Mouse (Mus musculus) bone marrow macrophage, adult 2 months (primary cell): Measurements from ENCODE around the gene Aamp. TPM values are rescaled to one million over a fixed set of nuclear protein-coding genes. Genes with fewer than 3 reads are reported as not detected.
"Not testable (repeated sequence)": the region's sequence is repeated elsewhere in the genome, so short reads cannot be mapped to it uniquely, and the experiment has no call there.

Source experiments
- H3K27ac ChIP-seq: 2 replicates; pipeline ENCODE4 v1.5.1; 2012; ENCODE audit warnings: low read depth, low read length; ENCODE audit not compliant: insufficient read depth
- H3K4me1 ChIP-seq: 2 replicates; pipeline ENCODE4 v1.6.1; 2012; ENCODE audit warnings: low read length; ENCODE audit not compliant: control insufficient read depth, insufficient read depth
- H3K4me3 ChIP-seq: 2 replicates; pipeline ENCODE4 v1.5.1; 2012; ENCODE audit warnings: mild to moderate bottlenecking, low read length, moderate library complexity; ENCODE audit not compliant: insufficient read depth
- CTCF ChIP-seq: IDR thresholded peaks from 2 replicates; pipeline ENCODE4 v1.5.1; 2012; ENCODE audit warnings: low read depth, mild to moderate bottlenecking, low read length, moderate library complexity
- POLR2A ChIP-seq: IDR thresholded peaks from 2 replicates; pipeline ENCODE4 v1.6.1; 2012; ENCODE audit warnings: mild to moderate bottlenecking, low read depth, low read length, borderline replicate concordance
- polyA plus RNA-seq: library from polyadenylated mRNA; stranded (reverse); fragments of >200 nt; gene quantifications from 2 replicates; pipeline ENCODE4 v1.2.4, GENCODE M21; 2012; ENCODE audit not compliant: missing spikeins, insufficient read depth, insufficient read length

The Aamp gene
- polyA plus RNA-seq, 1 experiment, result 104 TPM

DNA sequence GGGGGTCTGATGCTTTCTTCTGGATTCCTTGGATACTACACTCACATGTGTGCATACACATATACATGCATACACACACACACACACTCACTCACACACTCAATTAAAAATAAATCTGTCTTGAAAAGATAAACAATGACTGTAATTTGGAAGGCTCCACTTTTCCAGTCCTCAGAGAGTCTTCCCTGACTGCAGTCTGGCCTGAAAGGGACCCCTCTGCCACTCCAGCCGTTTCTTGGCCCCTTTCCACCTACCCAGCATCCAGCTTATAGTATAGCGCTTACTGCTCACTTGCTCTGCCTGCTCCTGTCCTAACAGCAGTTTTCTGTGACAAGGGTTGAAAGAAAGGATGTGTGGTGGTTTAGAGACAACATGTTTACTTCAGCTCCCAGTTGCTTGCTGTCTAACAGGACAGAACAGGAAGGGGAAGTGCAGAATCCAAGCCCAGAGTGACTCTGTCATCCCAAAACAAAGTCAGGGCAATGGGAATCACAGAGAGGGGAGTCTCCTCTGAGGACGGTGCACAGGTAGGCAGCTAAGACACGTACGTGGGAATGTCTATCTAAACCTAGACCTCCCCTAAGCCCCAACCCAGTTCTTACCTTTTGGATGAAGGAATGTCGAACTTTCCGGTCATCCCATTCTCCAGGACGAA, 8.9 kb upstream of the Aamp start:
- peak overlapping the region; percentile 21; the same call in 1 of the 2 replicates for H3K27ac ChIP-seq
- H3K4me1 ChIP-seq, result peaks cover 57% of the 10 kb centered on the region
- H3K4me3 ChIP-seq, result no peak overlapping the region

DNA sequence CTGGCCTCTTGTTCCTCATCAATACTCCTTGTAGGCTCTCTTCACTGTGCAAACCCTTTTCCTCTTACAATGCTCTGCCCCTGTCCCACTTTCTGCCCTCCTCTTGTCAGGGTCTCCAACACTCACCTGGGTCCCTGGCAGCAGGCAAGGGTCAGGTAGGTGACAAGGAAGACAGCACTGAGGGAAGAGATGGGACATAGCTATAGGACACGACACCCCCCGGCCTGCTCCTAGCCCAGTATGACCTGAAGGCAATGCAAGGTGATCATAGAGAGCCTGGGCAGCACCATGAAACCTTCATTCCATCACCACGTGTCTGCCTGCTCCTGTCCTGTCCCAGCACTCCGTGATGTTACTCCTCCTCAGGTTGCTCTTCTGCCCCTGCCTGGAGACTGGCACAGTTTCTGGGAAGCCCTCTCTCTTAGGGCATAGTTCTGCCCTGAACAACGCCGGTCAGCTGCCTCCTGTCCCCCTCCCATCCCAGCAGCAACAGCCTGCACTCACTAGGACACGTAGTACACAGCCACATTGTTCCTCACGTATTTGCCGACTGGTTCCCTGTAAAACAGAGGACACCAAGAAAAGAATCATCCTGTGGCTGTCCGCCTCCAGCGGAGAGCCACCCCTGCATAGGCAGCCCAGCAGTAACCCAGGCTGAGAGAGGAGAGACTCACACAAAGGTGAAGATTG, 7.9 kb upstream of the Aamp start:
- TF ChIP-seq CTCF, result no peak
- no peak overlapping the region for H3K4me3 ChIP-seq
- H3K4me1 ChIP-seq, result peaks cover 47% of the 10 kb centered on the region
- no peak overlapping the region for H3K27ac ChIP-seq

More for the DNA sequence above, 8.9 kb upstream of the Aamp start:
- TF ChIP-seq POLR2A (no peak), CTCF (no peak)

DNA sequence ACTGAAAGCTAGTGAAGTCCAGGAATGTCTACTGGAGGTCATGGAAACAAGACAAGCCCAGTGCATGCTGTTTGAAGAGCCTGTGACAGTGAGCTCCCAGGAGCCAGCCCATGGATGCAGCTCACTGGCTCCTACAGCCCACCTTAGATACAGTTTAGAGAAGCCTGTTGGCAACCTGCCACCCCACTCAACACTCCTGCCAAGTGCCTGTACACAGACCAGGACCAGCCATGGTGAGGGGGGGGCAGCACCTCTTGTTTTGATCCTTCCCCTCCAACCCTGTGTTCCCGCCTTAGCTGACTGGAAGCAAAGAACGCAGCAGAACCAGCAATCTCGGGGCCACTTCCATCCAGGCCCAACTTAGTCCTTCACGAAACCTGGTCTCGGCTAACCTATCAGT, 5.6 kb upstream of the Aamp start:
- H3K4me3 ChIP-seq, result no peak overlapping the region
- TF ChIP-seq CTCF (no peak), POLR2A (no peak)
- peak overlapping the region; percentile 41 for H3K27ac ChIP-seq
- H3K4me1 ChIP-seq, result peaks cover 28% of the 10 kb centered on the region

DNA sequence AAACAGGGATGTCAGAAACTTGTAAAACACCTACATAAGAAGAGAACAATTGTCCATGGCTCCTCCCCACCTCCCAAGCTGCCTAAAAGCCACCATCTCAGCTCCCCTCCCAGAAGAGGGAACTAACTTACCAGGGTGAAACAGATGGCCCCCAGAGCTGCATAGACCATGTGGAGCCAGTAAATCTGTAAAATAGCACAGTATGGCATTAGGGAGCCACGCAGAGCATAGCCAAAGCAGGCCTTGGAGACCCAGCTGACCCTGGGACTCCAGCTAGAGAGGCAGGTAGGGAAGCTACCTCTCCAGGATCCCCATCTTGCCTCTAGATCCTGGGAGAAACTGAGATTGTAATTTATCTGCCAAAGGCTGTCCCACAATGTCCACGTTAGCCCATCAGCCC, 5.2 kb upstream of the Aamp start:
- Histone ChIP-seq H3K27ac (peak overlapping the region; percentile 41), H3K4me3 (no peak overlapping the region), H3K4me1 (peaks cover 24% of the 10 kb centered on the region)
- TF ChIP-seq CTCF (no peak), POLR2A (no peak)

DNA sequence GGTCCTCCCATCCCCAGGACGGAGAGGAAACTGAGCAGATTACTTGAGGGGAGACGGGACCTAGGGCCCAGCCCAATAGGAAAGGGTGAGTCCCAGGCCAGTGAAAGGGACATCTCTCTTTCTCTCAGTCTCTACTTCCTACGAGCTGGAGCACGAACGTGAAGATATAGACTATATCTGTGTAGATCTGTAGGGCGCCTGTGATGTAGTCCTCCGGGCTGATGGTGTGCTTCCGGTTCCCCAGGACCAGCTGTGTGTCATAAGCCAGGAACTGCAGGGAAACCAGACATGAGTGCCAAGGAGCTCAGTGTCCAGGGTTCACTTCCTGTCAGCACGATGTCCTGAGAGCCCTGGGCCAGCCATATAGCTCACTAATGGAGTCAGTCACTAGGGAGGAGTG, 4.7 kb upstream of the Aamp start:
- TF ChIP-seq CTCF (no peak), POLR2A (no peak)
- no peak overlapping the region for H3K4me3 ChIP-seq
- peak overlapping the region; percentile 33 for H3K27ac ChIP-seq
- peaks cover 20% of the 10 kb centered on the region for H3K4me1 ChIP-seq

DNA sequence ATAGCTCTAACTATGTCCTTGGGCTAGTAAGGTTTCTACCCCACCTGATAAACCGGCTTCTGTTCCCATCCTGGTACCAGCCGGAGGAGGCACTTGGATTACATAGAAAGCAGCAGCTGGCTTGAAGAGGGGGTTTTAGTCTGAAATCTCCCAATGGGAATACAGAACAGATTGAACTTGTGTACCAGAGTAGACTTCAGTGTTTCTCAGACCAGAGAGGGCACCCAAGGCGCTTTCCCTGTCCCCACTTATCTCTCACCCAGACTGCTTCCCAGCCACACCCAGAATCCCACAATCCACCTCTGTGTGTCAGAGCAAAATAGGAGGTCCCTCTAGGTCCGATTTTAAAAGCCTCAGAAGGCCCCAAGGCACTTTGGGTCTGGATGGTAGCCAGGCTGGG, 3.8 kb upstream of the Aamp start:
- Histone ChIP-seq H3K4me3 (no peak overlapping the region), H3K4me1 (peaks cover 12% of the 10 kb centered on the region), H3K27ac (no peak overlapping the region)
- no peak for TF ChIP-seq CTCF

DNA sequence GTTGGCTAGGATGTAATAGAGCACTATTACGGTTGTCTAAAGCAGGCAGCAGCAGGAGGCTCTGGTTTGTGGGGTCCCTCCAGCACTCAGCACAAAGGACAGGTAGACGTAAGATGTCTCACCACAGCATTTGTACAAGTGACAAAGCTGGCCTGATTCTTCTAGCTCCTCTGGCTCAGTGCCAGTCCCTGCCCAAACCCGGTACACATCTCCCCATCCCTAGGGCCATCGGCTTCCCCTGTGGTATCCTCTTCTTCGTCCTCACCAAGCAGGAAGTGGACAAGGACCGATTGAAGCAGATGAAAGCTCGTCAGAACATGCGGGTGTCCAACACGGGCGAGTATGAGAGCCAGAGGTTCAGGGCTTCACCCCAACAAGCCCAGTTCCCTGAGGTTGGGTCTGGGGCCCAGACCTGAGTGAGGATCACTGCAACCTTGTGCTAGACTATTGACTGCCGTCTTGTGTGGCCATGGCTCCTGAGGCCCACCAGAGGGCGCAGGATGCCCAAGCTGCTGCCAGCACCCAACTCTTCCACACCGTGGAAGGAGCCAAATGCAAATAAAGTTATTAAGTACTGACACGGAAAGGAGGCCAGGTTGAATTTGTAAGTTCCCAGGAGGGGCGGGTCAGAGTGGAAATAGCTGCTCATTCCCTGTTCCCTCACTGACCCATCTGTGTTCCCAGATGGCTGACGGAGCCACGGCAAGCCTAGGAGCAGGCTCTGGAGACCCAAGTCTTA, 2.5 kb upstream of the Aamp start:
- H3K4me1 ChIP-seq, result peaks cover 12% of the 10 kb centered on the region
- H3K27ac ChIP-seq, result not testable (repeated sequence)

DNA sequence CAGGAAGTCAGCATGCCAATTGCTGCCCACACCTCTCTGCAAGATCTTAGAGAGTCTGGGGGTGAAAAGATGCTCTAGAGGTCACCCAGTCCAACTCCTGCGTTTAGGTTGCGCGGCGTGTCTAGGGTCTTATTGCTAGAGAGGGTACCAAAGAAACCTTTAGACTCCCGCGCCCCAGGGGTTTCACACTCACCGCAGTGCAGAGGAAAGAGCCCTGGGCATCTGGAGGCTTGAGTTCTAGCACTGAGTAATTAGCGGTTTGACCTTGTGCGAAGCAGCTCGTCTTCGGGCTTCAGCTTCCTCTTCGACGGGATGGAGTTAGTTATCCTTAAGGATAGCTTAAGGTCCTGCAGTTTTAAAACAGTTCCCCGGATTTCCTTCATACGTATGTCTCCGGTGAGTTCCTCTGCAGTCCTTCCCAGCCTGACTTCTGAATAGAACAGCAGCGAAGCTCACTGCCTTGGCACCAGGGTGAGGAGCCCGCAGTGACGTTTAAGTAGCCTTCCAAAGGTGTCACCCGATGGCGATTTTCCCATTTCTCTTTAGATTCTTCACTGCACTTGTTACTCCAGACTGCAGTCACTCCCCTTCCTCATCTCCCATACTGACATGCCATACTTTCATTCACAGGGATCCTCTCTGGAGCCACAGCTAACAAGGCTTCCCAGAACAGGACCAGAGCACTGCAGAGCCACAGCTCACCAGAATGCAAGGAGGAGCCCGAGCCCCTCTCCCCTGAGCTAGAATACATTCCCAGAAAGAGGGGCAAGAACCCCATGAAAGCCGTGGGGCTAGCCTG, 873 bp upstream of the Aamp start:
- Histone ChIP-seq H3K27ac (no peak overlapping the region), H3K4me1 (peaks cover 12% of the 10 kb centered on the region)
- TF ChIP-seq CTCF, result no peak
- TF ChIP-seq POLR2A, result no peak

More for the DNA sequence above, 2.5 kb upstream of the Aamp start:
- H3K4me3 ChIP-seq, result not testable (repeated sequence)

DNA sequence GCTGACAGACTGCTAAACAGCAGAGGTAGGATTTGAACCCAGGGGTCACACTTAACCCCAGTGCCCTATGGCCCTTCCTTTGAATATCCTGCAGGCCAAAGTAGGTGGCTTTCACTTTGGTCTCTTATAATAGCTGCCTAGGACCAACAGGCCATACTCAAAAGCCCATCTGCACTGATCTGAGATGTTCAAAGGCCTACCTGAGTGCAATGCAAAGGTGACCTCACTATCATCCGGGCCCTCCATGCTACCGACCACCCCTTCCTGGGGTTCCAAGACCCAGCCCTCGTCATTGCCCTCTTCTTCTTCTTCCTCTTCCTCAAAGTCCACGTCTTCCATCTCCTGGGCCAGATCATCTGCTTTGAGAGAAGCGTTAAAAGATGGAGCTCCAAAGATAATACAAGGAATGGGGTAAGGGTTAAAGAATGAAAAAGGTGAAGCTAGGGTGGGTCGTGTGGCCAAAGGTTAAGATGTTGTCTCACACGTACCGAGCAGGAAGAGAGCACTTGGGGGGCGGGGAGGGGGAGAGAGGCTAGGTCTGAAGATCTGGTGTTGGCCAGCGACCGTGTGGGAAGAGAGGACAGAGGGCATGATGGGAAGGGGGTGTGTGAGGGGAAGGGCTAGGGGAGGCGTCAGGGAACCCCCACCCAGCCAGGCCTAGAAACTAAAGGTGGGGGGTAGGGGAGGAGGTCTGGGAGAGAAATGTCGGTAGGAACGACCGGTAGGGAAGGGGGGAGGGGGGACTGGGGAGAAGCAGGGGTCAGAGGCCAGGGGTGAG, 663 bp downstream of the Aamp start:
- H3K4me3 ChIP-seq, result peak overlapping the region; percentile 80
- peak overlapping the region; percentile 61 for H3K27ac ChIP-seq
- TF ChIP-seq CTCF (no peak), POLR2A (peak; percentile 7; the same call in 1 of the 2 replicates)
- 0 out of 2 replicates have a peak, but pooled peaks cover 2% of the 10 kb centered on the region for H3K4me1 ChIP-seq

More for the DNA sequence above, 873 bp upstream of the Aamp start:
- peak overlapping the region; percentile 76 for H3K4me3 ChIP-seq
